Mouse (Mus musculus): ENCODE data around the gene Ebf1.

GRCm38 (mm10) chr11:44733276-44733675 is 116.2 kb downstream of the Ebf1 start:
- TF ChIP-seq GATA1 (IDR thresholded peaks at IDR 0.05; ENCODE audit: borderline replicate concordance, low read length): no peak
- TF ChIP-seq FLI1 (IDR thresholded peaks at IDR 0.05; ENCODE audit: low read length): no peak
